Mouse (Mus musculus): ENCODE results near the gene Spef1.

DNA sequence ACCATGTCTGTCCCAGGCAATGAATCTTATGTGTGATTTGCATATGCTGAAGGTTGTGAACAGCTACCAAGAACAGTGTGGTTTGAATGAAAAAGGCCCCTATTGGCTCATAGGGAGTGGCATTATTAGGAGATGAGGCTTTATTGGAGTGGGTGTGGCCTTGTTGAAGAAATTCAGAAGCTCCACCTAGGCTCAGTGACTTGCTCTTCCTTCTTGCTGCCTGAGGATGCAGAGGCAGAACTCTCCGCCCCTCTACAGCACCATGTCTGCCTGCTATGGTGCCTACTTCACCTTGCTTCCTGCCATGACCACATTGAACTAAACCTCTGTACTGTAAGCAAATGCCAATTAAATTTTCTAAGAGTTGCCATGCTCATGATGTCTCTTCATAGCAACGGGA is 45.5 kb upstream of the Spef1 start:
- no peak for TF ChIP-seq POLR2A (IDR thresholded peaks at IDR 0.05; ENCODE audit: extremely low read depth, insufficient read depth, low read length)
- no peak for TF ChIP-seq CTCF (IDR thresholded peaks at IDR 0.05; ENCODE audit: extremely low read depth, insufficient read depth, low read length)

Measured in cortical plate, adult 2 months (tissue).